Mouse (Mus musculus): ENCODE measurements at regions not wholly inside any gene's neighbourhood (a gene's known extent, or its start where the extent isn't known, plus 50 kb on each side); places are given as distances from the start of the nearest gene placed in this dataset.

GRCm38 (mm10) chr1:35724366-35724900, 343.8 kb upstream of the Hs6st1 start:
- no peak for DNase-seq (ENCODE audit: low read depth, low spot score)
- H3K4me3 ChIP-seq (ENCODE audit: control insufficient read depth in 1 of 2, insufficient read depth in 1 of 2, low read depth in 2 of 2, low read length in 2 of 2) = no peak overlapping the region
- H3K79me2 ChIP-seq (ENCODE audit: control insufficient read depth, insufficient read depth, low read length, poor library complexity) = no peaks in the 10 kb centered on the region
- no peaks in the 10 kb centered on the region for H3K27me3 ChIP-seq (ENCODE audit: control insufficient read depth in 1 of 2, insufficient read depth in 2 of 2, low read length in 2 of 2)
- no peaks in the 10 kb centered on the region for H3K36me3 ChIP-seq (ENCODE audit: control insufficient read depth in 1 of 2, insufficient read depth in 2 of 2, low read length in 2 of 2)
- H3K9me3 ChIP-seq (replicated peaks; ENCODE audit: insufficient read depth, low read length) = no peaks in the 10 kb centered on the region
- H3K4me1 ChIP-seq (ENCODE audit: control insufficient read depth in 1 of 2, insufficient read depth in 2 of 2, low read length in 2 of 2) = no peaks in the 10 kb centered on the region
- TF ChIP-seq MYC (IDR thresholded peaks at IDR 0.05; ENCODE audit: low read depth, low read length) (no peak), E2F4 (IDR thresholded peaks at IDR 0.05; ENCODE audit: borderline replicate concordance, low read depth, low read length) (no peak), TBP (IDR thresholded peaks at IDR 0.05; ENCODE audit: low read depth, low read length) (no peak), ZKSCAN1 (IDR thresholded peaks at IDR 0.05; ENCODE audit: low read depth, low read length) (no peak), POLR2A (IDR thresholded peaks at IDR 0.05; ENCODE audit: control insufficient read depth in 1 of 2, insufficient read depth in 1 of 2, low read depth in 1 of 2, low read length in 2 of 2, poor library complexity in 1 of 2) (no peak), ZMIZ1 (IDR thresholded peaks at IDR 0.05; ENCODE audit: low read depth, low read length) (no peak), TAL1 (IDR thresholded peaks at IDR 0.05; ENCODE audit: low read length) (no peak), SIN3A (IDR thresholded peaks at IDR 0.05; ENCODE audit: low read length) (no peak), JUND (IDR thresholded peaks at IDR 0.05; ENCODE audit: low read depth, low read length) (no peak), GATA1 (IDR thresholded peaks at IDR 0.05; ENCODE audit: low read depth, low read length) (no peak), HCFC1 (IDR thresholded peaks at IDR 0.05; ENCODE audit: low read depth, low read length) (no peak), CHD2 (IDR thresholded peaks at IDR 0.05; ENCODE audit: low read length) (no peak), USF2 (IDR thresholded peaks at IDR 0.05; ENCODE audit: borderline replicate concordance in 1 of 2, insufficient read depth in 1 of 2, low read depth in 1 of 2, low read length in 2 of 2) (no peak)
- H3K27ac ChIP-seq (ENCODE audit: control insufficient read depth, low read depth, low read length) = no peak overlapping the region
- H3K9ac ChIP-seq (ENCODE audit: control insufficient read depth, low read depth, low read length, poor library complexity, severe bottlenecking) = no peak overlapping the region

GRCm38 (mm10) chr1:35726596-35726995, 341.6 kb upstream of the Hs6st1 start:
- no peak overlapping the region for H3K9ac ChIP-seq (ENCODE audit: control insufficient read depth, low read depth, low read length, poor library complexity, severe bottlenecking)
- no peaks in the 10 kb centered on the region for H3K4me1 ChIP-seq (ENCODE audit: control insufficient read depth in 1 of 2, insufficient read depth in 2 of 2, low read length in 2 of 2)
- H3K9me3 ChIP-seq (replicated peaks; ENCODE audit: insufficient read depth, low read length) = no peaks in the 10 kb centered on the region
- no peak overlapping the region for H3K27ac ChIP-seq (ENCODE audit: control insufficient read depth, low read depth, low read length)
- no peaks in the 10 kb centered on the region for H3K79me2 ChIP-seq (ENCODE audit: control insufficient read depth, insufficient read depth, low read length, poor library complexity)
- no peaks in the 10 kb centered on the region for H3K36me3 ChIP-seq (ENCODE audit: control insufficient read depth in 1 of 2, insufficient read depth in 2 of 2, low read length in 2 of 2)
- DNase-seq (ENCODE audit: low read depth, low spot score) = peak; percentile 51
- no peak overlapping the region for H3K4me3 ChIP-seq (ENCODE audit: control insufficient read depth in 1 of 2, insufficient read depth in 1 of 2, low read depth in 2 of 2, low read length in 2 of 2)
- no peaks in the 10 kb centered on the region for H3K27me3 ChIP-seq (ENCODE audit: control insufficient read depth in 1 of 2, insufficient read depth in 2 of 2, low read length in 2 of 2)
- TF ChIP-seq ZC3H11A (IDR thresholded peaks at IDR 0.05; ENCODE audit: low read depth, low read length) (peak; percentile 59), CTCF (IDR thresholded peaks at IDR 0.05 in 2 of 3, conservative IDR thresholded peaks at IDR 0.05 in 1 of 3; ENCODE audit: control insufficient read depth in 1 of 3, insufficient read depth in 1 of 3, low read depth in 2 of 3, low read length in 3 of 3, poor library complexity in 1 of 3, severe bottlenecking in 1 of 3) (peak; percentile 44 to 88 (median 67)), SMC3 (IDR thresholded peaks at IDR 0.05; ENCODE audit: low read depth, low read length) (peak; percentile 85), ZKSCAN1 (IDR thresholded peaks at IDR 0.05; ENCODE audit: low read depth, low read length) (no peak), MXI1 (IDR thresholded peaks at IDR 0.05; ENCODE audit: low read depth, low read length) (no peak), E2F4 (IDR thresholded peaks at IDR 0.05; ENCODE audit: borderline replicate concordance, low read depth, low read length) (no peak), RCOR1 (IDR thresholded peaks at IDR 0.05; ENCODE audit: low read depth, low read length) (no peak), KAT2A (conservative IDR thresholded peaks at IDR 0.05; ENCODE audit: low read depth, low read length) (no peak), RAD21 (IDR thresholded peaks at IDR 0.05; ENCODE audit: low read depth, low read length) (peak; percentile 57), CHD1 (IDR thresholded peaks at IDR 0.05; ENCODE audit: low read depth, low read length) (no peak)
